21 mouse cellular contexts compared by ENCODE assay signal in genomic region chr12:32201070-32201585, GRCm38 (mm10). TPM values are rescaled to one million over a fixed set of nuclear protein-coding genes. Genes with fewer than 3 reads are reported as not detected.
DNase-seq lines count a peak whose midpoint lies in the region; ATAC-seq and TF ChIP-seq lines count a peak whose summit lies in the region.
"Had no signal": no experiment of that assay in that cellular context is flagged by ENCODE, and none has a peak within 500 bp of the region (broad histone marks: within the 10 kb centered on the region; RNA-seq: fewer than 3 reads in every experiment).

No protein-coding gene starts in this region.

- H3K9me3 ChIP-seq in kidney, embryonic 14.5 days (ENCODE audit: control insufficient read depth, low read length), result no peaks in the 10 kb centered on the region
- no peaks in the 10 kb centered on the region for H3K9me3 ChIP-seq in kidney, postnatal 0 days (replicated peaks; ENCODE audit: low read length)
- H3K9me3 ChIP-seq: forebrain, embryonic 10.5 days; forebrain, embryonic 13.5 days; hindbrain, embryonic 12.5 days; hindbrain, embryonic 15.5 days had no signal

- no peak for TF ChIP-seq CTCF in kidney, postnatal 0 days (IDR thresholded peaks at IDR 0.05; ENCODE audit: low read depth)
- no peak for TF ChIP-seq CTCF in spleen, adult 2 months (IDR thresholded peaks at IDR 0.05; ENCODE audit: extremely low read depth, insufficient read depth, insufficient read length, insufficient replicate concordance)

- no peak overlapping the region for H3K27ac ChIP-seq in kidney, embryonic 14.5 days (ENCODE audit: low read depth, low read length)
- no peak overlapping the region for H3K27ac ChIP-seq in kidney, postnatal 0 days
- peak overlapping the region; percentile 17; the same call in 1 of the 2 replicates for H3K27ac ChIP-seq in spleen, adult 2 months (ENCODE audit: insufficient read depth, low read length)
- H3K27ac ChIP-seq: forebrain, embryonic 10.5 days; forebrain, embryonic 13.5 days; hindbrain, embryonic 12.5 days; hindbrain, embryonic 15.5 days had no signal

- H3K4me3 ChIP-seq in kidney, embryonic 14.5 days (ENCODE audit: low read length), result no peak overlapping the region
- H3K4me3 ChIP-seq in kidney, postnatal 0 days (replicated peaks; ENCODE audit: low read depth, low read length), result no peak overlapping the region
- H3K4me3 ChIP-seq in spleen, adult 2 months (ENCODE audit: extremely low read depth, insufficient read depth, insufficient read length), result no peak overlapping the region
- H3K4me3 ChIP-seq: forebrain, embryonic 10.5 days; forebrain, embryonic 13.5 days; hindbrain, embryonic 12.5 days; hindbrain, embryonic 15.5 days had no signal

- TF ChIP-seq POLR2A in spleen, adult 2 months (IDR thresholded peaks at IDR 0.05; ENCODE audit: low read depth, low read length), result no peak

- 45% methylated on average over 6 of the region's 6 CpGs for WGBS in kidney, embryonic 14.5 days
- WGBS in kidney, postnatal 0 days, result 49% methylated on average over 6 of the region's 6 CpGs
- WGBS in spleen, adult 2 months, result 63% methylated on average over 6 of the region's 6 CpGs

- peak; percentile 43; the same call in 1 of the 2 replicates for ATAC-seq in kidney, embryonic 14.5 days (ENCODE audit: low FRiP score, low TSS enrichment)
- no peak for ATAC-seq in kidney, postnatal 0 days (replicated peaks; ENCODE audit: low FRiP score, low read depth)
- ATAC-seq: forebrain, embryonic 13.5 days; forebrain, embryonic 16.5 days had no signal

- no peak overlapping the region for H3K9ac ChIP-seq in kidney, embryonic 14.5 days (ENCODE audit: low read depth, low read length)
- no peak overlapping the region for H3K9ac ChIP-seq in kidney, postnatal 0 days (ENCODE audit: low read depth, low read length)
- H3K9ac ChIP-seq: forebrain, embryonic 13.5 days; hindbrain, embryonic 12.5 days; hindbrain, embryonic 15.5 days had no signal

- no peaks in the 10 kb centered on the region for H3K36me3 ChIP-seq in kidney, embryonic 14.5 days (ENCODE audit: control insufficient read depth, insufficient read depth, low read length)
- H3K36me3 ChIP-seq in kidney, postnatal 0 days (ENCODE audit: insufficient read depth, low read length), result no peaks in the 10 kb centered on the region
- peaks cover 31% of the 10 kb centered on the region for H3K36me3 ChIP-seq in spleen, adult 2 months (ENCODE audit: control insufficient read depth, insufficient read depth, low read length)
- H3K36me3 ChIP-seq: forebrain, embryonic 10.5 days; hindbrain, embryonic 12.5 days; hindbrain, embryonic 15.5 days had no signal

- no peak for DNase-seq in kidney, postnatal 10 days
- DNase-seq in kidney, postnatal 0 days (ENCODE audit: low spot score), result peak; percentile 5
- DNase-seq in kidney, postnatal 36 days, result no peak
- no peak for DNase-seq in spleen, adult 2 months (ENCODE audit: low read depth in 1 of 2, low spot score in 2 of 2)
- DNase-seq in spleen, adult 18-20 months, result no peak
- no peak for DNase-seq in ovary, postnatal 36 days (ENCODE audit: low spot score)
- DNase-seq in adrenal gland, adult 18-20 months (ENCODE audit: low spot score in 2 of 2), result no peak
- DNase-seq: adrenal gland, adult 8-10 months; adrenal gland, postnatal 25 days; cerebellum, adult 18-20 months; cerebellum, adult 9-10 months; cerebellum, postnatal 14 days; gastrocnemius, postnatal 14 days; heart, adult 11 months had no signal

- H3K27me3 ChIP-seq in kidney, embryonic 14.5 days (ENCODE audit: control insufficient read depth, insufficient read depth, low read length), result no peaks in the 10 kb centered on the region
- no peaks in the 10 kb centered on the region for H3K27me3 ChIP-seq in kidney, postnatal 0 days (ENCODE audit: insufficient read depth, low read length)
- H3K27me3 ChIP-seq in spleen, adult 2 months (ENCODE audit: control insufficient read depth, insufficient read depth, low read length), result no peaks in the 10 kb centered on the region
- H3K27me3 ChIP-seq: forebrain, embryonic 13.5 days; hindbrain, embryonic 12.5 days; hindbrain, embryonic 15.5 days had no signal

- no peak overlapping the region for H3K4me2 ChIP-seq in kidney, embryonic 14.5 days (replicated peaks; ENCODE audit: low read depth, low read length)
- H3K4me2 ChIP-seq in kidney, postnatal 0 days (ENCODE audit: low read length), result peak overlapping the region; percentile 3; the same call in 1 of the 2 replicates
- H3K4me2 ChIP-seq: forebrain, embryonic 13.5 days; heart, embryonic 11.5 days; hindbrain, embryonic 12.5 days; hindbrain, embryonic 15.5 days had no signal

- H3K4me1 ChIP-seq in kidney, embryonic 14.5 days (ENCODE audit: control insufficient read depth, insufficient read depth, low read length), result no peaks in the 10 kb centered on the region
- no peaks in the 10 kb centered on the region for H3K4me1 ChIP-seq in kidney, postnatal 0 days (replicated peaks; ENCODE audit: insufficient read depth, low read length)
- H3K4me1 ChIP-seq in spleen, adult 2 months (ENCODE audit: control insufficient read depth, insufficient read depth, insufficient read length), result peaks cover 20% of the 10 kb centered on the region
- H3K4me1 ChIP-seq: hindbrain, embryonic 12.5 days had no signal

RNA-seq across cellular contexts. Expression of gene Pik3cg, which starts 7.3 kb away (rescaled TPM):
- polyA plus RNA-seq in kidney, embryonic 14.5 days (2014; fragmentation: Nextera tagmentation; extraction: Ambion mirVana), result 1.5 and 2.6 TPM in 2 replicates
- polyA plus RNA-seq in kidney, postnatal 0 days (2015; fragmentation: Nextera tagmentation; extraction: Ambion mirVana), result 1.6 TPM in 2 replicates
- 14.3 and 19.5 TPM in 2 replicates for polyA plus RNA-seq in spleen, adult 2 months (2012; rRNA removed)
- 1 to 10 TPM; 1.5 to 2.2 TPM for total RNA-seq in adrenal gland, adult 18-20 months (2021)
